Mouse (Mus musculus) thymus, adult 2 months (tissue): ENCODE data around the gene Ceacam20.

Experiments
- CTCF ChIP-seq: fragments of 200-500 bp; IDR thresholded peaks from 2 replicates; pipeline ENCODE4 v1.5.1; 2012; ENCODE audit warnings: mild to moderate bottlenecking, control low read depth, low read length, moderate library complexity, borderline replicate concordance; ENCODE audit not compliant: control insufficient read depth, poor library complexity, insufficient read depth; ENCODE audit errors: extremely low read depth
- POLR2A ChIP-seq: fragments of 200-500 bp; IDR thresholded peaks from 2 replicates; pipeline ENCODE4 v1.6.1; 2012; ENCODE audit warnings: mild to moderate bottlenecking, low read length, control low read depth, moderate library complexity; ENCODE audit not compliant: control insufficient read depth, poor library complexity, insufficient read depth; ENCODE audit errors: extremely low read depth

GRCm38 (mm10) chr7:19935961-19936360 lies 29.3 kb upstream of the Ceacam20 start:
- TF ChIP-seq CTCF = no peak
- no peak for TF ChIP-seq POLR2A
